8 mouse cellular contexts compared by ENCODE assay signal in genomic region chr5:130623206-130623605, GRCm38 (mm10).
DNase-seq lines count a peak whose midpoint lies in the region; ATAC-seq and TF ChIP-seq lines count a peak whose summit lies in the region.
"Had no signal": no experiment of that assay in that cellular context is flagged by ENCODE, and none has a peak within 500 bp of the region (broad histone marks: within the 10 kb centered on the region; RNA-seq: fewer than 3 reads in every experiment).

No protein-coding gene starts in this region.

- H3K27ac ChIP-seq in forebrain, embryonic 11.5 days (ENCODE audit: low read depth, low read length), result no peak overlapping the region
- no peak overlapping the region for H3K27ac ChIP-seq in heart, postnatal 0 days (ENCODE audit: low read depth)
- H3K27ac ChIP-seq in neural tube, embryonic 11.5 days (ENCODE audit: low read depth, low read length), result no peak overlapping the region
- H3K27ac ChIP-seq: neural tube, embryonic 12.5 days had no signal

- H3K4me1 ChIP-seq in forebrain, embryonic 11.5 days (replicated peaks; ENCODE audit: control insufficient read depth, insufficient read depth, low read length), result no peaks in the 10 kb centered on the region
- H3K4me1 ChIP-seq in heart, postnatal 0 days (ENCODE audit: control insufficient read depth, insufficient read depth), result no peaks in the 10 kb centered on the region
- no peaks in the 10 kb centered on the region for H3K4me1 ChIP-seq in neural tube, embryonic 11.5 days (ENCODE audit: control insufficient read depth, insufficient read depth, low read length)
- H3K4me1 ChIP-seq: neural tube, embryonic 12.5 days had no signal

- H3K36me3 ChIP-seq in forebrain, embryonic 11.5 days (ENCODE audit: control insufficient read depth, insufficient read depth, low read length), result no peaks in the 10 kb centered on the region
- no peaks in the 10 kb centered on the region for H3K36me3 ChIP-seq in heart, postnatal 0 days (replicated peaks; ENCODE audit: control insufficient read depth, insufficient read depth, low read length)
- no peaks in the 10 kb centered on the region for H3K36me3 ChIP-seq in neural tube, embryonic 11.5 days (ENCODE audit: control insufficient read depth, insufficient read depth, low read length)
- H3K36me3 ChIP-seq: neural tube, embryonic 12.5 days had no signal

- no peak for ATAC-seq in forebrain, embryonic 11.5 days (replicated peaks; ENCODE audit: low FRiP score)
- peak; percentile 79 for ATAC-seq in heart, postnatal 0 days (ENCODE audit: insufficient read depth, low read depth)
- ATAC-seq in neural tube, embryonic 11.5 days (ENCODE audit: insufficient read depth, low FRiP score, low TSS enrichment), result no peak
- ATAC-seq in megakaryocyte progenitor cell, adult 5-6 weeks (replicated peaks; ENCODE audit: poor library complexity), result no peak

- H3K4me2 ChIP-seq in forebrain, embryonic 11.5 days (ENCODE audit: low read depth, low read length, severe bottlenecking), result no peak overlapping the region
- no peak overlapping the region for H3K4me2 ChIP-seq in heart, postnatal 0 days (ENCODE audit: low read depth, low read length)
- H3K4me2 ChIP-seq in neural tube, embryonic 11.5 days (ENCODE audit: low read depth), result no peak overlapping the region
- H3K4me2 ChIP-seq: neural tube, embryonic 12.5 days had no signal

- DNase-seq in adrenal gland, adult (ENCODE audit: inconsistent age in 2 of 2, low spot score in 1 of 2), result peak; percentile 73 to 93
- peak; percentile 60 for DNase-seq in brain, embryonic 18.5 days (ENCODE audit: low read depth, low spot score)
- DNase-seq in forebrain, embryonic 11.5 days (ENCODE audit: low spot score), result peak; percentile 58
- peak; percentile 65 for DNase-seq in heart, postnatal 0 days (ENCODE audit: low spot score)
- peak; percentile 26 to 37 for DNase-seq in kidney, postnatal 4 days
- DNase-seq in neural tube, embryonic 11.5 days (ENCODE audit: low spot score), result peak; percentile 61

- no peaks in the 10 kb centered on the region for H3K27me3 ChIP-seq in forebrain, embryonic 11.5 days (ENCODE audit: control insufficient read depth, insufficient read depth, low read length)
- H3K27me3 ChIP-seq in heart, postnatal 0 days (ENCODE audit: control insufficient read depth, insufficient read depth, low read length), result no peaks in the 10 kb centered on the region
- H3K27me3 ChIP-seq in neural tube, embryonic 11.5 days (ENCODE audit: control insufficient read depth, insufficient read depth, low read length), result no peaks in the 10 kb centered on the region
- H3K27me3 ChIP-seq: neural tube, embryonic 12.5 days had no signal

- 62% methylated on average over 5 of the region's 5 CpGs for WGBS in forebrain, embryonic 11.5 days
- 33% methylated on average over 5 of the region's 5 CpGs for WGBS in heart, postnatal 0 days
- WGBS in neural tube, embryonic 11.5 days, result 49% methylated on average over 5 of the region's 5 CpGs

- no peak overlapping the region for H3K9ac ChIP-seq in forebrain, embryonic 11.5 days (ENCODE audit: low read length)
- H3K9ac ChIP-seq in heart, postnatal 0 days (replicated peaks; ENCODE audit: low read depth, low read length), result no peak overlapping the region
- no peak overlapping the region for H3K9ac ChIP-seq in neural tube, embryonic 11.5 days (ENCODE audit: low read length)
- H3K9ac ChIP-seq: neural tube, embryonic 12.5 days had no signal

- TF ChIP-seq CTCF in heart, postnatal 0 days (IDR thresholded peaks at IDR 0.05; ENCODE audit: low read depth), result no peak

- H3K9me3 ChIP-seq in forebrain, embryonic 11.5 days (ENCODE audit: control insufficient read depth, low read length), result no peaks in the 10 kb centered on the region
- peaks cover 3% of the 10 kb centered on the region; the same call in 1 of the 2 replicates for H3K9me3 ChIP-seq in heart, postnatal 0 days (replicated peaks; ENCODE audit: control insufficient read depth, low read length)
- no peaks in the 10 kb centered on the region for H3K9me3 ChIP-seq in neural tube, embryonic 11.5 days (ENCODE audit: control insufficient read depth, low read length)

- TF ChIP-seq EP300 in heart, postnatal 0 days (IDR thresholded peaks at IDR 0.05; ENCODE audit: low read depth), result no peak

- no peak overlapping the region for H3K4me3 ChIP-seq in forebrain, embryonic 11.5 days (ENCODE audit: low read depth, low read length)
- no peak overlapping the region for H3K4me3 ChIP-seq in heart, postnatal 0 days (ENCODE audit: low read depth, low read length)
- no peak overlapping the region for H3K4me3 ChIP-seq in neural tube, embryonic 11.5 days (ENCODE audit: low read depth, low read length)
- H3K4me3 ChIP-seq: neural tube, embryonic 12.5 days had no signal

Comparison
In these comparisons a context has a peak if more than half of its experiments do, and no peak if none do; other contexts are left out.
1. DNase-seq: peak in every context shown above with its lines; median percentile 83 in adrenal gland, adult; 65 in heart, postnatal 0 days; 61 in neural tube, embryonic 11.5 days; 60 in brain, embryonic 18.5 days; 58 in forebrain, embryonic 11.5 days; 32 in kidney, postnatal 4 days.